Mouse (Mus musculus): ENCODE measurements around the gene Pcsk1n.
A peak's percentile ranks its signal among the peaks of the same experiment; 100 is the strongest.

Gene Pcsk1n

GRCm38 (mm10) chrX:7947108-7947899 is 27.7 kb downstream of the Pcsk1n start, which contains the start of gene Hdac6:
TSS of gene Hdac6 (minus strand) at chrX:7947889.
- no peak for DNase-seq (ENCODE audit: low read depth, low spot score)

DNA sequence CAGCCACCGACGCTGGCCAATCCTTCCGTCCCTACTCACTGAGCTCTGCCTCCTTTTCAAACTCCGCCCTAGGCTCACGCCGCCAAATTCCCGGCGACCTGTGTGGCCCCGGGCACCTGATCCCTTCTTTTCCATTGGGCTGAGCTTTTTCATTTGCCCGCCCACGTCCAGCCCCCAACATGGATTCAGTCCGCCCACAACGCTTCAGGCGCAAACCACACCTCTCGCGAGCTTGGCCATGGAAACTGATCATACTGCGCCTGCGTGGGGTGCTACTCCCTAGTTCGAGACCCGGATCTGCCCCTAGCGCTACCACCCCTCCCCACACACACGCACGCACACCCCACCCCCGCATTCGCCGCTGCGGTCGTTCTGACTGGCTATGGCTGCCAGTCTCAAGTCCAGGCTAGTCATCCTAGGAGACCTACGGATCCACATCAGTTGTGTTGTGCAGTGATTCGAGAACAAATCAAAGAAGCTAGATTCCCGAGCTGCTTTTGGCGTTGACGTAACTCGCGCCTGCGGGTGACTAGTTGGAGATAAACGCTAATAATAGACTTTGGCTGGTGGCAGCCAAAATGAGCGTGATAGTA is 28.4 kb downstream of the Pcsk1n start:
- peak; percentile 96 for DNase-seq (ENCODE audit: low read depth, low spot score)

- DNase-seq (ENCODE audit: low read depth, low spot score), result no peak
Observed at GRCm38 (mm10) chrX:7950091-7950490, 30.5 kb downstream of the Pcsk1n start.

GRCm38 (mm10) chrX:7958868-7959267 is 39.2 kb downstream of the Pcsk1n start:
- DNase-seq (ENCODE audit: low read depth, low spot score), result no peak

GRCm38 (mm10) chrX:7963829-7964626 is 44.4 kb downstream of the Pcsk1n start:
- no peak for DNase-seq (ENCODE audit: low read depth, low spot score)

- DNase-seq (ENCODE audit: low read depth, low spot score), result no peak
Observed at GRCm38 (mm10) chrX:7966161-7966560, 46.5 kb downstream of the Pcsk1n start.

GRCm38 (mm10) chrX:7967596-7968201 is 48.1 kb downstream of the Pcsk1n start:
- no peak for DNase-seq (ENCODE audit: low read depth, low spot score)

DNA sequence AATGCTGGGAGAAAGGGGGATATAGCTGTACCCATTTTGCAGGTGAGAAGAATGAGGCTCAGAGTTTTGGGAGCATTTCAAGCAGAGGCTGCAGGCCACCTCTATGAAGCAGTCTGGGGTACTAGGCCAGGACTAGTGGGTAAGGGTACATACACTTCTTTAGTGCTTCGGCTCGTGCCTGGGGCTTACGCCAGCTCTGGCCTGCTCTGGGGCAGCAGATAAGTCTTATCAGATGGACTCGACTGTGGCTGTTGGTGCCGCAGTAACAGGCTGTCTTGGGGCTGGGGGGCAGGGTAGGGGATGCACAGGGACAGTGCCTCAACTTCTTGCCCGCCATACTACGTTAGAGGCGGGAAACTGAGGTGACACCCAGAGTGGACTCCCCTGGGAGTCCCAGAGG is 48.6 kb downstream of the Pcsk1n start:
- no peak for DNase-seq (ENCODE audit: low read depth, low spot score)

GRCm38 (mm10) chrX:7968899-7969298 is 49.3 kb downstream of the Pcsk1n start:
- DNase-seq (ENCODE audit: low read depth, low spot score), result no peak

DNA sequence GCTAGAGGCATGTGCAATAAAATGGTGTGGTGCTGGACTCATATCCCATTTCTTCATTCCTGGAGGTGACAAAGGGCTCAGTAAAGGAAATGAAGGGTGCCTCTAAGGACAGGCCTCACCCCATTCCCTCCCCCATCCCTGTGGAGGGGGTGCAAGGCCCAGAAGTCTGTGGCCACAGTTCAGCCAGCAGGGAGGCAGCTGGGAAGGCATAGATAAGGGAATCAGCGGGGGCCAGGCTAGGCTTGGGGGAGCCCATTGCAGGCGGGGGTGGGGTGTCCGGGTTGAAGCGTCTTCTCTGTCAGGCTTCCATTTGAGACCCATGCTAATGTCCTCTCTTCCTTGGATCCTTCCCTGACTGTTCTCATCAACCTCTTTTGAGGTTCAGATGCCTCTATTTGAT is 51.7 kb downstream of the Pcsk1n start:
- DNase-seq (ENCODE audit: low read depth, low spot score), result no peak

Data from telencephalon, adult 2 months (tissue).